Mouse (Mus musculus) lung, embryonic 14.5 days (tissue): ENCODE data around the gene Shank2. TPM values are rescaled to one million over a fixed set of nuclear protein-coding genes. Genes with fewer than 3 reads are reported as not detected.

Experiments used
- ATAC-seq: fragments of 200-750 bp; cut with Nextera tagmentation; 2 replicates; pipeline ENCODE4 v1.8.0; 2017; ENCODE audit warnings: mild to moderate bottlenecking, moderate TSS enrichment, moderate library complexity; ENCODE audit not compliant: insufficient read depth
- DNase-seq: peaks from one replicate; pipeline ENCODE4 v3.0.0-alpha.2; 2015
- H3K27ac ChIP-seq: fragments of 300-500 bp; sonication (generic); 2 replicates; pipeline ENCODE4 v1.5.1; 2014; ENCODE audit warnings: low read depth, mild to moderate bottlenecking, moderate library complexity
- H3K27me3 ChIP-seq: fragments of 300-500 bp; sonication (generic); 2 replicates; pipeline ENCODE4 v1.6.1; 2014; ENCODE audit warnings: low read length, control low read depth; ENCODE audit not compliant: insufficient read depth
- H3K36me3 ChIP-seq: fragments of 300-500 bp; sonication (generic); 2 replicates; pipeline ENCODE4 v1.6.1; 2014; ENCODE audit warnings: control low read depth; ENCODE audit not compliant: insufficient read depth
- H3K4me1 ChIP-seq: fragments of 300-500 bp; sonication (generic); 2 replicates; pipeline ENCODE4 v1.6.1; 2014; ENCODE audit warnings: antibody characterized with exemption, control low read depth; ENCODE audit not compliant: insufficient read depth
- H3K4me2 ChIP-seq: fragments of 300-500 bp; sonication (generic); 2 replicates; pipeline ENCODE4 v1.6.1; 2014; ENCODE audit warnings: mild to moderate bottlenecking
- H3K4me3 ChIP-seq: fragments of 300-500 bp; sonication (generic); 2 replicates; pipeline ENCODE4 v1.5.1; 2014; ENCODE audit warnings: low read depth, low read length
- H3K9ac ChIP-seq: fragments of 300-500 bp; sonication (generic); 2 replicates; pipeline ENCODE4 v1.6.1; 2014
- H3K9me3 ChIP-seq: fragments of 300-500 bp; sonication (generic); 2 replicates; pipeline ENCODE4 v1.6.1; 2016; ENCODE audit warnings: low read depth, low read length, control low read depth
- CTCF ChIP-seq: IDR thresholded peaks from 2 replicates; pipeline ENCODE4 v1.5.1; 2016; ENCODE audit warnings: antibody characterized with exemption, low read depth
- WGBS: fragments of 180-500 bp; shearing (Covaris S2); extraction: QIAGEN DNeasy Blood & Tissue Kit; methylation state at CpG from one replicate; pipeline ENCODE4 v1.1.7; 2014; 5-methylcytosine and 5-hydroxymethylcytosine counted together
- polyA plus RNA-seq: library from polyadenylated mRNA; unstranded; fragments of >200 nt; fragmentation: Nextera tagmentation; extraction: Ambion mirVana; gene quantifications from 2 replicates; pipeline ENCODE4 v1.2.1, GENCODE M21; 2014

The Shank2 gene
- polyA plus RNA-seq, 1 experiment from 2014 or later: 2.1 TPM

- peak; percentile 41; the same call in 1 of the 2 replicates for ATAC-seq
These were observed 448.2 kb downstream of the Shank2 start for GRCm38 (mm10) chr7:144449637-144450570.

GRCm38 (mm10) chr7:144450661-144451060 lies 448.9 kb downstream of the Shank2 start:
- H3K9me3 ChIP-seq: no peaks in the 10 kb centered on the region
- ATAC-seq (no peak), DNase-seq (no peak)
- H3K4me3 ChIP-seq: no peak overlapping the region
- no peak overlapping the region for H3K4me2 ChIP-seq
- H3K27me3 ChIP-seq: no peaks in the 10 kb centered on the region
- no peak overlapping the region for H3K27ac ChIP-seq
- H3K36me3 ChIP-seq: peaks cover 100% of the 10 kb centered on the region
- H3K4me1 ChIP-seq: no peaks in the 10 kb centered on the region
- no peak for TF ChIP-seq CTCF
- H3K9ac ChIP-seq: no peak overlapping the region
- 93% methylated on average over 9 of the region's 9 CpGs for WGBS

More at GRCm38 (mm10) chr7:144449637-144450570, 448.2 kb downstream of the Shank2 start:
- Histone ChIP-seq H3K27ac (no peak overlapping the region), H3K9me3 (no peaks in the 10 kb centered on the region), H3K4me3 (no peak overlapping the region), H3K9ac (no peak overlapping the region), H3K4me2 (no peak overlapping the region), H3K36me3 (peaks cover 100% of the 10 kb centered on the region), H3K27me3 (no peaks in the 10 kb centered on the region), H3K4me1 (no peaks in the 10 kb centered on the region)
- peak; percentile 26 for DNase-seq
- TF ChIP-seq CTCF: no peak
- 90% methylated on average over 13 of the region's 13 CpGs for WGBS

- Histone ChIP-seq H3K36me3 (peaks cover 98% of the 10 kb centered on the region), H3K9ac (no peak overlapping the region), H3K27me3 (no peaks in the 10 kb centered on the region), H3K27ac (no peak overlapping the region), H3K4me3 (no peak overlapping the region), H3K4me2 (no peak overlapping the region), H3K4me1 (no peaks in the 10 kb centered on the region), H3K9me3 (no peaks in the 10 kb centered on the region)
- 78% methylated on average over 1 of the region's 1 CpGs for WGBS
- no peak for DNase-seq
- ATAC-seq: no peak
- TF ChIP-seq CTCF: no peak
These were observed 457.2 kb downstream of the Shank2 start for GRCm38 (mm10) chr7:144458881-144459280.

GRCm38 (mm10) chr7:144461246-144461902 lies 459.6 kb downstream of the Shank2 start:
- peaks cover 96% of the 10 kb centered on the region for H3K36me3 ChIP-seq
- no peak for TF ChIP-seq CTCF
- DNase-seq (no peak), ATAC-seq (no peak)
- no peaks in the 10 kb centered on the region for H3K9me3 ChIP-seq
- no peaks in the 10 kb centered on the region for H3K4me1 ChIP-seq
- no peak overlapping the region for H3K4me3 ChIP-seq
- no peak overlapping the region for H3K4me2 ChIP-seq
- WGBS: 93% methylated on average over 6 of the region's 6 CpGs
- H3K27ac ChIP-seq: no peak overlapping the region
- H3K9ac ChIP-seq: no peak overlapping the region
- no peaks in the 10 kb centered on the region for H3K27me3 ChIP-seq

- ATAC-seq (no peak), DNase-seq (no peak)
- no peak for TF ChIP-seq CTCF
- no peaks in the 10 kb centered on the region for H3K4me1 ChIP-seq
- H3K4me2 ChIP-seq: no peak overlapping the region
- H3K27me3 ChIP-seq: no peaks in the 10 kb centered on the region
- no peaks in the 10 kb centered on the region for H3K9me3 ChIP-seq
- peaks cover 84% of the 10 kb centered on the region for H3K36me3 ChIP-seq
- no peak overlapping the region for H3K4me3 ChIP-seq
- no peak overlapping the region for H3K27ac ChIP-seq
- no peak overlapping the region for H3K9ac ChIP-seq
- WGBS: 81% methylated on average over 7 of the region's 7 CpGs
These were observed 460.8 kb downstream of the Shank2 start for GRCm38 (mm10) chr7:144462577-144462976.

GRCm38 (mm10) chr7:144468741-144469140 lies 467.0 kb downstream of the Shank2 start:
- Histone ChIP-seq H3K27ac (peak overlapping the region; percentile 88; the same call in 1 of the 2 replicates), H3K9me3 (no peaks in the 10 kb centered on the region), H3K27me3 (no peaks in the 10 kb centered on the region), H3K4me2 (peak overlapping the region; percentile 79), H3K9ac (peak overlapping the region; percentile 96; the same call in 1 of the 2 replicates), H3K4me1 (no peaks in the 10 kb centered on the region), H3K36me3 (peaks cover 36% of the 10 kb centered on the region), H3K4me3 (peak overlapping the region; percentile 90)
- ATAC-seq (no peak), DNase-seq (no peak)
- 78% methylated on average over 5 of the region's 5 CpGs for WGBS
- no peak for TF ChIP-seq CTCF

GRCm38 (mm10) chr7:144469181-144469641 lies 467.5 kb downstream of the Shank2 start:
- Histone ChIP-seq H3K9me3 (no peaks in the 10 kb centered on the region), H3K36me3 (peaks cover 31% of the 10 kb centered on the region), H3K4me2 (peak overlapping the region; percentile 79), H3K27ac (peak overlapping the region; percentile 88), H3K9ac (peak overlapping the region; percentile 96), H3K4me3 (peak overlapping the region; percentile 90), H3K27me3 (no peaks in the 10 kb centered on the region), H3K4me1 (no peaks in the 10 kb centered on the region)
- WGBS: 10% methylated on average over 4 of the region's 4 CpGs
- ATAC-seq (peak; percentile 7; the same call in 1 of the 2 replicates), DNase-seq (peak; percentile 57)
- TF ChIP-seq CTCF: 0 out of 2 replicates have a peak, but pooled peaks have one; percentile 22
